Mouse (Mus musculus): ENCODE results near the gene Gpr108. TPM values are rescaled to one million over a fixed set of nuclear protein-coding genes. Genes with fewer than 3 reads are reported as not detected.

The Gpr108 gene
- total RNA-seq, 2 experiments from 2014 or later, result 24.0 to 24.8 TPM

GRCm38 (mm10) chr17:57264972-57265945, 17.0 kb upstream of the Gpr108 start:
- Histone ChIP-seq H3K27ac (no peak overlapping the region), H3K4me3 (no peak overlapping the region)
- TF ChIP-seq CTCF (conservative IDR thresholded peaks at IDR 0.05), result no peak
- DNase-seq (ENCODE audit: low spot score in 2 of 2), result peak in 1 of 2 experiments; percentile 23

DNA sequence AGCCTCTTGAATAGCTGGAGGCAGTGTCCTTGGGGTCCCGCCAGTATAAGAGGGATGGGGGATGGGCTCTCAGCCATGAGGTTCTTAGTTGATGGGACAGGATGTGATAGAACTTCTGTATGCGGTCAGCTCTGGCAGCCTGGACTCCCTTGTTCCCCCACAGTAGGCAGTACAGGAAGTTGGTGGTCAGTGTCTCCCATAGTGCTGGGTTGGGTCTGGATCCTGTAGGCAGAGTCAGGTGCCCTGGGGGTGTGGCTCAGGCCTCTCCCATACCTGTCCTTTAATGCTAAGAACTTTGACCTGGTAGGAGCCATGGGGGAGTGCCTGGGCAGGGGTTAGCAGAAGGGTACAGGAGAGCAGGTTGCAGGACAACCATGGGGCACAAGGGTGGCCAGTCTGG, 15.9 kb upstream of the Gpr108 start:
- Histone ChIP-seq H3K4me3 (no peak overlapping the region), H3K27ac (no peak overlapping the region)
- DNase-seq (ENCODE audit: low spot score in 2 of 2), result no peak
- TF ChIP-seq CTCF (conservative IDR thresholded peaks at IDR 0.05), result no peak

- no peak for TF ChIP-seq CTCF (conservative IDR thresholded peaks at IDR 0.05)
- Histone ChIP-seq H3K4me3 (no peak overlapping the region), H3K27ac (no peak overlapping the region)
- DNase-seq (ENCODE audit: low spot score in 2 of 2), result no peak
Measured at GRCm38 (mm10) chr17:57262901-57263550, 14.8 kb upstream of the Gpr108 start.

GRCm38 (mm10) chr17:57261796-57262195, 13.6 kb upstream of the Gpr108 start:
- H3K4me3 ChIP-seq, result no peak overlapping the region
- no peak for TF ChIP-seq CTCF (conservative IDR thresholded peaks at IDR 0.05)
- no peak for DNase-seq (ENCODE audit: low spot score in 2 of 2)
- no peak overlapping the region for H3K27ac ChIP-seq

DNA sequence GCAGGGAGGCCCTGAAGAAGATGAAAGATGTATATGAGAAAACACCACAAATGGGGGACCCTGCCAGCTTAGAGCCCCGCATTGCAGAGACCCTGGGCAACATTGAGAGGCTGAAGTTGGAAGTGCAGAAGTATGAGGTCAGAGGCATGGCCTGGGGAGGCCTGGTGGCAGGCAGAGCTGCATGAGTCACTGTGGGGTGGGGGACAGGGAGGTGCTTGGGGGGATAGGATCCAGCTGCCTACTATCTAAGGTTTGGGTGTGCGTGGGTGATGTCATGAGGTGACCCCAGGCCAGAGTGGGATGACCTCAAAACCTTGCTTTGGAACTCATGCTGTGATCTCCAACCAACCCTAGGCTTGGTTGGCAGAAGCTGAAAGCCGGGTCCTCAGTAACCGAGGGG, 13.0 kb upstream of the Gpr108 start:
- DNase-seq (ENCODE audit: low spot score in 2 of 2), result no peak
- H3K27ac ChIP-seq, result no peak overlapping the region
- H3K4me3 ChIP-seq, result no peak overlapping the region
- no peak for TF ChIP-seq CTCF (conservative IDR thresholded peaks at IDR 0.05)

- no peak for TF ChIP-seq CTCF (conservative IDR thresholded peaks at IDR 0.05)
- H3K4me3 ChIP-seq, result no peak overlapping the region
- DNase-seq (ENCODE audit: low spot score in 2 of 2), result no peak
- no peak overlapping the region for H3K27ac ChIP-seq
Measured at GRCm38 (mm10) chr17:57260351-57260750, 12.1 kb upstream of the Gpr108 start.

DNA sequence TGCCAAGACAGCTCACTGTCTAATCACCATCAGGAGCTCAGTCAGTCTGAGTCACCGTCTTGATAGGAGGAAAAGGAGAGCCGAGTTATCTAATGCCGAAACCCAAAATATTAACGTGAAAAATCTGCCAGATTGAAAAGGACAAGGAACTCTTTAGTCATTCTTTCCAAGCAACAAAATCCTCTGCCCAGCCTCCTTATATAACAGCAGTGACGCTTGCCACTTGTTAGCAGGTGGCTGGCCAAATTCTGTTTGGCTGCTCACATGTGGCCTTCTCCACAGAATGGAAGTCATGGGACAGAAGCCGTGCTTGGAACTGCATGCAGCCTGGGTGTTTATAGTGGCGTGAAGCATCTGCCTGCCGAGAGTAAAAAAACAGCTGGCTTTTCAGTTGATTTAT, 11.5 kb upstream of the Gpr108 start:
- peak in 1 of 2 experiments; percentile 63 for DNase-seq (ENCODE audit: low spot score in 2 of 2)
- H3K4me3 ChIP-seq, result no peak overlapping the region
- no peak for TF ChIP-seq CTCF (conservative IDR thresholded peaks at IDR 0.05)
- no peak overlapping the region for H3K27ac ChIP-seq

- H3K27ac ChIP-seq, result no peak overlapping the region
- H3K4me3 ChIP-seq, result no peak overlapping the region
- no peak for DNase-seq (ENCODE audit: low spot score in 2 of 2)
- no peak for TF ChIP-seq CTCF (conservative IDR thresholded peaks at IDR 0.05)
Measured at GRCm38 (mm10) chr17:57258191-57258590, 9.9 kb upstream of the Gpr108 start.

DNA sequence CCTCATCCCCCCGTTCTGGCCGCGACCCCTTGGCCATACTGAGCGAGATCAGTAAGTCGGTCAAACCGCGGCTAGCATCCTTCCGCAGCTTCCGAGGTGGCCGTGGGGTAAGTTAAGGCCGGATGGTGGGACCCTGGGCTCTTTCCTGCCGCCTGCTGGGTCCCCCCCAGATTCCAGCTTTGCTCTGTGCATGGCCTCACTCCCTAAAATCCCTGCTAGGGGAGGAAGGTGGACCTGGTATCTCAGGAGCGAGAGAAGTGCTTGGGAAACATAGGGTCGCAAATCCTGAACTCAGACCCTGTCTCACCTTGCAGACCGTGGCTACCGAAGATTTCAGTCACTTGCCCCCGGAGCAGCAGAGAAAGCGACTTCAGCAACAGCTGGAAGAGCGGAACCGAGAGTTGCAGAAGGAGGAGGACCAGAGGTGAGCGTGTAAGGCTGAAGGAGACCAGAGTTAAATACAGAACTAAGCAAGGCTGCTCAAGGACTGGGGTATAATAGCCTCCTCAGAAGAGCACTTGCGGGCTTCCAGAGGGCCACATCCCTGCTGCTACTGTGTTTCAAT, 8.8 kb upstream of the Gpr108 start:
- DNase-seq (ENCODE audit: low spot score in 2 of 2), result no peak
- no peak for TF ChIP-seq CTCF (conservative IDR thresholded peaks at IDR 0.05)
- Histone ChIP-seq H3K27ac (no peak overlapping the region), H3K4me3 (no peak overlapping the region)

DNA sequence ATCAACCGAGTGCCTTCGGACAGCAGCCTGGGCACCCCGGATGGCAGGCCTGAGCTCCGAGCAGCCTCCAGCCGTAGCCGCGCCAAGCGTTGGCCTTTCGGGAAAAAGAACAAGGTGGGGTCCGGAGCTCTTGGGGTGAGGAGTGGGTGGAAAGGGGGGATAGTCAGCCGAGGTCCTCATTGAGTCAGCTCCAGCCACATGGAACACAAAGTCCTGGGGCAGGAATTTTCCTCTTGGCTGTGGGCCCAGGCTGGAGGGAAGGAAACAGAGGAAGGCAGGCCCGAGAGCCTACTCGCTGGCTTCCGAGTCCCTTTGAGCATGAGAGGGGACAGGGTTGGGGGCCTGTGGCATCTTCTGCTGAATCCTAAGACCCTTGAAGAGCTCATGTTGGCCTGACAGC, 7.1 kb upstream of the Gpr108 start:
- TF ChIP-seq CTCF (conservative IDR thresholded peaks at IDR 0.05), result no peak
- H3K4me3 ChIP-seq, result no peak overlapping the region
- DNase-seq (ENCODE audit: low spot score in 2 of 2), result no peak
- no peak overlapping the region for H3K27ac ChIP-seq

DNA sequence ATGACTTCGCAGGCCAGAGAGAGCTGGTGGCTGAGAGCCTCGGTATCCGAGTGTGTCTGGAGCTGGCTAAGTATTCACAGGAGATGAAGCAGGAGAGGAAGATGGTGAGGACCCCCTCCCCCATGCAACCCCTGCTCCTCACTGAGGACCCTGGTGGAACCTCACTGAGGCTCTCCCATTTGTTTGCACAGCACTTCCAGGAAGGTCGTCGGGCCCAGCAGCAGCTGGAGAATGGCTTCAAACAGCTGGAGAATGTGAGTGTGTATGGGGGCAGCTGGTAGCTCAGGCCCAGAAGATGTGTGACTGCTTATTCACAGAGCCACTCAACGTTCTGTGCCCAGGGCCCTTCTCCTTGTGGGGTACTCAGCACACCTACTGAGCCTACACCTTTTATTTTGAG, 5.1 kb upstream of the Gpr108 start:
- H3K4me3 ChIP-seq, result no peak overlapping the region
- no peak overlapping the region for H3K27ac ChIP-seq
- TF ChIP-seq CTCF (conservative IDR thresholded peaks at IDR 0.05), result no peak
- DNase-seq (ENCODE audit: low spot score in 2 of 2), result no peak

DNA sequence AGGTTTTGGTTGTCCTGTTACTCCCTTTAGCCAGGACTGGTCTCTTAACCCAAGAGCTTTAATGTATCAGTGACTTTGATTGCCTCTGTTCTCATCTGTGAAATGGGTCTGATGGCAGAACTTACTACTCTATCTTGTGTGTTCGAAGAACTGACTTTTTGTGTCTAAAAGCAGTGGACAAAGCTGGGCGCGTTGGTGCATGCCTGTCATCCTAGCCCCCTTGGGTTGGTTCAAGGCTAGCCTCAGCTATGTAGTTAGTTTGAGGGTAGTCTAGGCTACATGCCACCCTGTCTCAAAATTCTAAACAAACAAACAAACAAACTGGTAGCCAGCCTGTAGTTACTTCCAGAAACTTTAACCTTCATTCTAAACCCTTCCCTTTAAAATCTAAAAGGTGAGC, 3.2 kb upstream of the Gpr108 start:
- H3K27ac ChIP-seq, result no peak overlapping the region
- TF ChIP-seq CTCF (conservative IDR thresholded peaks at IDR 0.05), result no peak
- DNase-seq (ENCODE audit: low spot score in 2 of 2), result no peak
- no peak overlapping the region for H3K4me3 ChIP-seq

GRCm38 (mm10) chr17:57250461-57251160, 2.4 kb upstream of the Gpr108 start:
- no peak for DNase-seq (ENCODE audit: low spot score in 2 of 2)
- Histone ChIP-seq H3K4me3 (peak overlapping the region; percentile 67), H3K27ac (peak overlapping the region; percentile 59; the same call in 1 of the 2 replicates)
- no peak for TF ChIP-seq CTCF (conservative IDR thresholded peaks at IDR 0.05)
